Mouse (Mus musculus): ENCODE measurements at regions not wholly inside any gene's neighbourhood (a gene's known extent, or its start where the extent isn't known, plus 50 kb on each side); places are given as distances from the start of the nearest gene placed in this dataset.
A peak's percentile ranks its signal among the peaks of the same experiment; 100 is the strongest.
"Not testable (repeated sequence)": the region's sequence is repeated elsewhere in the genome, so short reads cannot be mapped to it uniquely, and the experiment has no call there.

DNA sequence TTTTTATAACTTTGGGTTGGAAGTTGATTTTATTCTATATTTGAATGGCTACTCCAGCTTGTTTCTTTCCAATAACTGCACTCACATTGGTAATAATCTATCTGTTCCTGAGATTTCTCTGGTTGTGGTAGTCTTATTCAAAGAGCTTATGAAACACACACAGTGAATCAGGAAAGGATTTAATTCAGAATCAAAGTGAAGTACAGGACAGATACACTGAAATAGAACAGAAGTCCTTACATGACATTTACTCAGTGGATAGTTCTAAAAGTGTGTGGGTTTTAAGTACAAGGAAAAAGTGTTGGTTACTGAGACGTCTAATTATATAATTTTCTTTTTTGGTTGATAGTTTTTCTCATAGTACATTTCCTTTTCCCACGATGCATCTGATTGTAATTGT, 859.7 kb downstream of the Rpia start:
- no peak for DNase-seq (ENCODE audit: low read depth, low spot score)

DNA sequence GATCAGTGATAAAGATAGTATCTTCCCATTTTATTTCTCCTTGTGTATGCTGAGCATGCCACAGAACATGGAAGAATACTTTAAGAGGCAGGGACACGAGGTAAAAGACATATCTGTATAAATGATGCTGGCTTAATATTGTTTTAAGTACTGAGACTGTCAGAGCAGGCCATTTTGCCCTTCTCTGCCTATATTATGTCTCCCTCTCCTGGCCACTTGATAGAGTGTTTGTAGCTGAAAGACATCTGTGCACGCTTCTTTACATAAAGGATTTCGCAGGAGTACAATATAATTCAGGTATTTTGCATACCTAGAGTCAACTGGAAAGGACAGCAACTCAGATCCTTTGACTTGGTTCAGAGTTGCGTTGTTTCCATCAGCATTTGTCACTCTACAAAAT, 877.3 kb downstream of the Rpia start:
- DNase-seq (ENCODE audit: low read depth, low spot score), result no peak

- DNase-seq (ENCODE audit: low read depth, low spot score), result no peak
Observed at GRCm38 (mm10) chr6:69879286-69879685, 912.7 kb downstream of the Rpia start.

GRCm38 (mm10) chr6:69858631-69859030, 933.4 kb downstream of the Rpia start:
- DNase-seq (ENCODE audit: low read depth, low spot score), result not testable (repeated sequence)

- DNase-seq (ENCODE audit: low read depth, low spot score), result not testable (repeated sequence)
Observed at GRCm38 (mm10) chr6:69828640-69829039, 963.4 kb downstream of the Rpia start.

- DNase-seq (ENCODE audit: low read depth, low spot score), result not testable (repeated sequence)
Observed at GRCm38 (mm10) chr6:69814972-69815371, 977.1 kb downstream of the Rpia start.

DNA sequence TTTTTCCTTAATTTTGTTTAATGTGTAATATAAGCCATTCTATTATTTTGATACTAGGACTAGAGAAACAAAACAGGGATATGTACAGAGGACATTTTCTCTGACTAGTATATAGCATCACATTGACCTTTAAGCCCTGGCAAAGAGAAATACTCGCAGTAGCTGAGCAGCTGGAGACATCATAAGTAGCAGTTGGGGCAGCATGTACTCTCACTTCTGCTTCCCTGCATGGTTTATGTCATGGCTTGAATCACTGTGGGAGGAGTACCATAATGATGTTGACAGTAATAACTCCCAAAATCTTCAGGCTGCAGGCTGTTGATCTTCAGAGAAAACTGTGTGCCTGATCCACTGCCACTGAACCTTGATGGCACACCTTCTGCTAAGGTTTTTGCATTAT, 977.7 kb downstream of the Rpia start:
- DNase-seq (ENCODE audit: low read depth, low spot score), result not testable (repeated sequence)

DNA sequence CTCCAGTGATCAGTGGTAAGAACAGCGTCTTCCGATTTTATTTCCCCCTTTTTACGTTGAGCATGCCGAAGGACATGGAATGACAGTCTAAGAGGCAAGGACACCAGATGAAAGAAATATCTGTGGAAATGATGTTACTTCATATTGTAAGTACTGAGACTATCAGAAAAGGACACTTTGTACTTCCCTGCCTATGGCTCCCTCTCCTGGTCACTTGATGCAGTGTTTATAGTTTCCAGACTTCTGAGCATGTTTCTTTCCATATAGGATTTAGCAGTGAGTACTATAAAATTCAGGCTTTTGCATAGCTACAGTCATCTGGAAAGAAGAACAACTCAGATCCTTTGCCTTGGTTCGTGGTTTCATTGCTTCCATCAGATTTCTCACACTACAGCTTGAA, 1011.7 kb downstream of the Rpia start:
- DNase-seq (ENCODE audit: low read depth, low spot score), result not testable (repeated sequence)

DNA sequence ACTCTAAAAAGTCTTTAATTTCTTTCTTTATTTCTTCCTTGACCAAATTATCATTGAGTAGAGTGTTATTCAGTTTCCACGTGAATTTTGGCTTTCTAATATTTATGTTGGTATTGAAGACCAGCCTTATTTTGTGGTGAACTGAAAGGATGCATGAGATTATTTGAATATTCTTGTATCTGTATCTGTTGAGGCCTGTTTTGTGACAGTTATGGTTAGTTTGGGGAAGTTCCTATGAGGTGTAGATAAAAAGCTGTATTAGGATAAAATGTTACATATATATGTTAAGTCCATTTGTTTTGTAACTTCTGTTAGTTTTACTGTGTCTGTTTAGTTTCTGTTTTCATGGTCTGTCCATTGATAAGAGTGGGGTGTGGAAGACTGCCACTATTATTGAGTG, 1014.7 kb downstream of the Rpia start:
- DNase-seq (ENCODE audit: low read depth, low spot score), result not testable (repeated sequence)

DNA sequence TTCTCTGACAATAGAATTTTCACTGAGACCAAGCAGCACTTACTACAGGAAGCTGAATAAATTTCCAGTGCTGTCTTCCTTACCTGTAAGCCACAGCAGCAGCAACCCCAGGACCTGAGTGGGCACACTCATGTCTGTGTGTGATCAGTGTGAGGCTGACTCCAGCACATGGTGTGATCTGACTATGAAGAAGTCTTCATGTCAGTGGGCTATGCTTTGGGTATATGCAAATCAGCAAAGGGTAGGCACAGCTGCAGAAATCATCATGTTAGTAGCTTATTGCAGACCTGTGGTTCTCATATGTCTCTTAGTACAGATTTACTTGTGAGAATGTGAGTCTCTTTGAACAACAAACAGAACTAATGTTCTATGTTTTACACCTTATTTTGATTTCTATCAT, 1027.2 kb downstream of the Rpia start:
- DNase-seq (ENCODE audit: low read depth, low spot score), result no peak

- no peak for DNase-seq (ENCODE audit: low read depth, low spot score)
Observed at GRCm38 (mm10) chr6:69758618-69759017, 1033.4 kb downstream of the Rpia start.

GRCm38 (mm10) chr6:69739002-69739625, 1052.9 kb downstream of the Rpia start:
- DNase-seq (ENCODE audit: low read depth, low spot score), result no peak

DNA sequence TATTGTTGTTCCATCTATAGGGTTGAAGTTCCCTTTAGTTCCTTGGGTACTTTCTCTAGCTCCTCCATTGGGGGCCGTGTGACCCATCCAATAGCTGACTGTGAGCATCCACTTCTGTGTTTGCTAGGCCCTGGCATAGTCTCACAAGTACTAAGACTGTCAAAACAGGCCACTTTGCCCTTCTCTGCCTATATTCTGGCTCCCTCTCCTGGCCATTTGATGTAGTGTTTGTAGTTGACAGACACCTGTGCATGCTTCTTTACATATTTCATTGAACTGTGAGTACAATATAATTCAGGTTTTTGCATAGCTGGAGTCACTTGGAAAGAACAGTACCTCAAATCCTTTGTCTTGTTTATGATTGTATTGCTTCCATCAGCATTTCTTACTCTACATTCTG, 1059.2 kb downstream of the Rpia start:
- DNase-seq (ENCODE audit: low read depth, low spot score), result peak; percentile 10

DNA sequence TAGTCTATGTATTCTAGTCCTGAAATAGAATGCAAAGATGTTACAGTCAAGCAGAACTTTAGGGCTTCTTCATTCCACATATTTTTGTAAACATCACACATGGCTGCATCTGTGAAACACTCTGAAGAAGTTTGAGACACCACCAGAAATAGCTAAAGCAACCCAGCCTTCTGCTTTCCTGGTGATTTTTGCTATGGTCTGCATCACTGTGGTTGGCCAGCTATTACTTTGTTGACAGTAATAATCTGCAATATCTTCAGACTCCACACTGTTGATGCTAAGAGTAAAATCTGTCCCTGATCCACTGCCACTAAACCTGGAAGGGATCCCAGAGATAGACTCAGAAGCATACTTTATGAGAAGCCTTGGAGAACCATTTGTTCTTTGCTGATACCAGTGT, 1065.7 kb downstream of the Rpia start:
- no peak for DNase-seq (ENCODE audit: low read depth, low spot score)

DNA sequence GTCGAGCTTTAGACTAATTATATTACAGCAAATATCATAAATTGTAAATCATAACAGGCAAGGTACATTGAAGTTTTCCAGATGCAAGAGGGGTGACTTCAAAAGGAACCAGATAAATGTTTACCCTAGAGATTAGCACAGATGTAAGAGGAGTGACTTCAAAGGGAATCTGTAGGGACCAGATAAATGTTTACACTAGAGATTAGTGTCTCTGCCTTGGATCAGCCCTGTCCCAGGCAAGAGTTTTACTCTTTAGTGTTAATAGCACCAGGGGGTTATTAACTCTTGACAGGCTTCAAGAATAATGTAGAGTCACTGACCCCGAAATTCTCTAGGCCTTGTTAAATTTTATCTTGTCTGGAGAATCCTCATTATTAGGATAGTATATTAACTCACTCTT, 1089.2 kb downstream of the Rpia start:
- not testable (repeated sequence) for DNase-seq (ENCODE audit: low read depth, low spot score)

DNA sequence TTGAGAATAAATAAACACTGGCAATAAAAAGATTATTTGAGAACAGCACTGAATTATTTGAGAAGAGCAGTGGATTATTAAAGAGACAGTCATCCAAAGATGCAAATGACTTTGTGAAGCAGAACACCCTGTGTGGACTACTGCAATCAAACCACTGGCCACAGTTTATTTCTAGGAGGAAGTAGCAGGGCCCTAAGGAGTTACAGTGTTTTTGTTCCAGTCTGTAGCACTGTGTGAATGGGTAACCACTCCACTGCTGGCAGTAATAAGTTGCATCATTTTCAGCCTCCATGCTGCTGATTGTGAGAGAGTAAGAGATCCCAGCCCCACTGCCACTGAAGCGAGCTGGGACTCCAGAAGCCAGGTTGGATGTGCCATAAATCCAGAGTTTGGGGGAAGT, 1110.9 kb downstream of the Rpia start:
- DNase-seq (ENCODE audit: low read depth, low spot score), result no peak

DNA sequence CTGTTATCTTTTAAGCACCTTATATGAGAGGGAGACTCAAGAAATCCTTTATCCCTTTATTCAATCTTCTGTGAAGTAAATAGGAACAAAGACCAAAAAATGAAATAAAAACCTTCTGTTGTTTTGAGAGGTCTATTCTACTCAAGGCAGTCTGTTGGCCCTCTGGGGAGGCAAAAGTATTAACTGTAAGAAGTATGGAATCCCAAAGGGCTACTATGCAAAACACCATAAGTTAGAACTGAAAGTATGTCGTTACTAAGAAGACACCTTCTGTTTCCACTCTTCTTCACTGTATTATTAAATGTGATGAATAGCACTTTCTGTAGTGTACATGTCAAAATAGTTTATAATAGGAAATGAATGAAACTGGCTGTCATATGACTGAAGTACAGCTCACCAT, 1129.6 kb downstream of the Rpia start:
- DNase-seq (ENCODE audit: low read depth, low spot score), result not testable (repeated sequence)
